Mouse (Mus musculus) liver, postnatal 0 days (tissue): Measurements from ENCODE around the gene Ghitm. TPM values are rescaled to one million over a fixed set of nuclear protein-coding genes. Genes with fewer than 3 reads are reported as not detected.

Experiments
- ATAC-seq: fragments of 200-750 bp; cut with Nextera tagmentation; 2 replicates; pipeline ENCODE4 v1.8.0; 2017; ENCODE audit warnings: mild to moderate bottlenecking, moderate library complexity
- DNase-seq: peaks from one replicate; pipeline ENCODE4 v3.0.0-alpha.2; 2016
- H3K27ac ChIP-seq: fragments of 300-500 bp; sonication (generic); 2 replicates; pipeline ENCODE4 v1.5.1; 2014; ENCODE audit warnings: antibody characterized with exemption, moderate library complexity, mild to moderate bottlenecking, low read depth
- H3K27me3 ChIP-seq: fragments of 300-500 bp; sonication (generic); 2 replicates; pipeline ENCODE4 v1.6.1; 2014; ENCODE audit warnings: low read length, control low read depth, mixed read lengths; ENCODE audit not compliant: insufficient read depth
- H3K36me3 ChIP-seq: fragments of 300-500 bp; sonication (generic); replicated peaks from 2 replicates; pipeline ENCODE4 v1.6.1; 2014; ENCODE audit warnings: mild to moderate bottlenecking, control low read depth, low read length, moderate library complexity, mixed read lengths; ENCODE audit not compliant: insufficient read depth
- H3K4me1 ChIP-seq: fragments of 300-500 bp; sonication (generic); 2 replicates; pipeline ENCODE4 v1.6.1; 2014; ENCODE audit warnings: antibody characterized with exemption, mild to moderate bottlenecking, control low read depth; ENCODE audit not compliant: insufficient read depth
- H3K4me2 ChIP-seq: fragments of 300-500 bp; sonication (generic); 2 replicates; pipeline ENCODE4 v1.6.1; 2014; ENCODE audit warnings: low read depth, mild to moderate bottlenecking, low read length, moderate library complexity, mixed read lengths
- H3K4me3 ChIP-seq: fragments of 300-500 bp; sonication (generic); 2 replicates; pipeline ENCODE4 v1.5.1; 2014; ENCODE audit warnings: low read depth, low read length
- H3K9ac ChIP-seq: fragments of 300-500 bp; sonication (generic); replicated peaks from 2 replicates; pipeline ENCODE4 v1.6.1; 2014; ENCODE audit warnings: mild to moderate bottlenecking, moderate library complexity
- H3K9me3 ChIP-seq: fragments of 300-500 bp; sonication (generic); 2 replicates; pipeline ENCODE4 v1.6.1; 2016; ENCODE audit warnings: mild to moderate bottlenecking, control low read depth, low read length, mixed read lengths
- CTCF ChIP-seq: sonication (generic); IDR thresholded peaks from 2 replicates; pipeline ENCODE4 v1.5.1; 2016; ENCODE audit warnings: antibody characterized with exemption, low read depth
- EP300 ChIP-seq: IDR thresholded peaks from 2 replicates; pipeline ENCODE4 v1.6.1; 2016; ENCODE audit warnings: antibody characterized with exemption, low read depth, mild to moderate bottlenecking
- WGBS: fragments of 180-500 bp; shearing (Covaris S2); extraction: QIAGEN DNeasy Blood & Tissue Kit; methylation state at CpG from one replicate; pipeline ENCODE4 v1.1.7; 2014; ENCODE audit not compliant: insufficient replicate concordance; 5-methylcytosine and 5-hydroxymethylcytosine counted together
- polyA plus RNA-seq: library from polyadenylated mRNA; unstranded; fragments of >200 nt; fragmentation: Nextera tagmentation; extraction: Ambion mirVana; gene quantifications from 2 replicates; pipeline ENCODE4 v1.2.1, GENCODE M21; 2015

Gene Ghitm
- polyA plus RNA-seq, 1 experiment from 2014 or later: 210 TPM

DNA sequence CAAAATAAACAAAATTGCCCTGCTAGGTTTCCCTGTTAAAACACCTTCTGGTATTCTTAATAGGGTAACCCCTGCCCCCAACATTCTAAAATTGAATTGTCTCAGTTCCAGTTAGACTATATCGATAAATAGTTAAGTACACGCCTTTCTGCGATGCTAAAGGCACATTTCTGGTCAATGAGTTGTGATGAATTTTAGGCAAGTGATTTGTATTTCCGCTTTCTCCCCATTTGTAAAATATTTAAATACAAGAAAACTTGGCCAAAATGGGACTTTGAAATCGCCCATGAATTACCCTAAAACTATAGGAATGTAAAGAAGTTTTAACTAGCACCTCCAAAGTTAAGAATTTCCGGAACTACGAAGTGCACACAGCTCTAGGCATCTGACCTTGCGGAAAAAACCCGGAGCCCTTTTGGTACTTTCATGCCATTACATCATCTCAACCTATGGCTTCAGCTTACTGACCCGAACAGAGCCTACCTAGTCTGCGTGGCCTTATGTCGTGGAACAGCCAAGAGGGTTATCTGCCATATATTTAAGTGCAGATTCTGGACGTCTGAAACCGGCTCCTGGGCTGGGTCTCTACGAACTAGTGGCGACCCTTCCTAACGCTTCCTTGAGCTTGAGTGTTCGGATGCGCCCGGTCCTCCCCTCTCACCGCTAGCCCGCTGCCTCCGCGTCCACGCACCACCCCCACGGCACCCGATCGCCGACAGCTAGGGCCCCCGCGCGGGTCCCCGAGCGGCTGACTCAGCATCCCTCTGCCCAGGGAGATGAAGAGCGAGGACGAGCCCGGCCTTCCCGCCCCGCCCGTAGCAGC lies 557 bp downstream of the Ghitm start:
- no peak for TF ChIP-seq EP300
- no peak for TF ChIP-seq CTCF
- peak overlapping the region; percentile 82 for H3K9ac ChIP-seq
- H3K9me3 ChIP-seq: no peaks in the 10 kb centered on the region
- peak; percentile 52 for ATAC-seq
- H3K27me3 ChIP-seq: no peaks in the 10 kb centered on the region
- peaks cover 31% of the 10 kb centered on the region for H3K36me3 ChIP-seq
- no peak for DNase-seq
- peak overlapping the region; percentile 90 for H3K27ac ChIP-seq
- H3K4me3 ChIP-seq: peak overlapping the region; percentile 83
- H3K4me2 ChIP-seq: peak overlapping the region; percentile 75
- peaks cover 4% of the 10 kb centered on the region for H3K4me1 ChIP-seq
- 2% methylated on average over 40 of the region's 40 CpGs for WGBS

DNA sequence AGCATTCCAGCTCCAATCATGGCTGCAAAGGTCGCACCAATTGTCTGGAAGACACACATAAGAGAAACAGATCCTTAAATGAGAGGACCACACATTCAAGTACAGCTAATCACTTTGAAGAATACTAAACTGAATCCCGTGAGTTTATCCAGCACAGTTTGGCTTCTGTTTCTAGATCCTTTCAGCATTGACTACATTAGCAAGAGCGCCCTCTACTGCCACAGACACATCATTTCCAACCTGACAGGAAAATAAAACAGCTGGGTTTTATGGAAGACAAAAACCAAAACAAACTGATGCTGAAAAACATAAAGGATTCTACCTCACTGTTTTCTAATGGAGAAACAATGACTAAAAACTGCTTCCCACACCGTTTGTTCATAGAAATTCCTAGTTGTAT lies 7.4 kb downstream of the Ghitm start:
- no peak for ATAC-seq
- H3K36me3 ChIP-seq: peaks cover 68% of the 10 kb centered on the region
- no peaks in the 10 kb centered on the region for H3K4me1 ChIP-seq
- peak; percentile 44 for DNase-seq
- no peak overlapping the region for H3K27ac ChIP-seq
- no peaks in the 10 kb centered on the region for H3K27me3 ChIP-seq
- 51% methylated on average over 4 of the region's 4 CpGs for WGBS
- no peaks in the 10 kb centered on the region for H3K9me3 ChIP-seq
- peak; percentile 74 for TF ChIP-seq CTCF
- TF ChIP-seq EP300: no peak
- H3K4me3 ChIP-seq: no peak overlapping the region
- H3K9ac ChIP-seq: no peak overlapping the region
- H3K4me2 ChIP-seq: no peak overlapping the region

DNA sequence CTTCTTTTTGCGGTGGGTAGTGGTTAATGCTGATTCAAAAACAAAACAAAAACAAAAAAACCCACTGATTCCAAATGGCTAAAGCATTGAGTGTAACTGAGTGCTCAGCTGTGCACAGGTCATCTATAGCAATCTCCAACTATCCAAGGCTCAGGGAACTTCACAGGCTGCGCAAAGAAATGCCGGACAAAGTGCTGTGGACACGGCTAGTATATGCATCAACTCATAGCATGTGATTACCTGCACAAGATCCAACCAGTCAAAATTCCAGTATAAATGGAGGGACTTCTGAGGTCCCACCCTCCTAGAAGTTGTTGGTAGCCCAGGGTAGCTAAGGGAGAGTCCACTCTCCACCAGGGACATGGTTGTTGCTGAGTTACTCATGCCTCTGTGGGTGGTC lies 15.8 kb downstream of the Ghitm start:
- DNase-seq: no peak
- TF ChIP-seq EP300 (no peak), CTCF (no peak)
- no peak overlapping the region for H3K9ac ChIP-seq

DNA sequence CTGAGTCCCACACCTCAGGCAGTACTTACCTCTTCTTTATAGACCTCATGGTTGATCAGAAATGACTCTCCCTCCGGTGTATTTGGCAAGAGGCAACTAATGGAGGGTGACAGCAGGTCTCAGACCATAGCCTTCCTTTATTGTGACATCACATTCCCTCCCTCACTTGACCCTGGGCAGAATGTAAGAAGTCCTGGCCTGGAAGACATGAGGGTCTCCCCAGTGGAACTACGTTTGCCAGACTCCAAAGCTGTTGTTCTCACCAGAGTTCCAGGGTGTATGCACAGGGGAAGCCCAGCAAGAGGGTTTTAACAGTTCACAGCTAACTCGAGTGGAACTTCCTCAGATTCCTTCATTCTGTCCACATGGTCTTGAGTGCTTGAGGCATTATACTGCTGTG lies 21.1 kb downstream of the Ghitm start, which contains the start of gene 2610528A11Rik:
TSS of gene 2610528A11Rik (minus strand) at position 101 of the 400 bp plus-strand sequence.
- 0 out of 2 replicates have a peak, but pooled peaks cover 4% of the 10 kb centered on the region for H3K36me3 ChIP-seq
- H3K4me2 ChIP-seq: no peak within 1 kb of the TSS
- H3K9ac ChIP-seq: no peak within 1 kb of the TSS
- no peak for ATAC-seq
- DNase-seq: no peak
- no peaks in the 10 kb centered on the region for H3K9me3 ChIP-seq
- no peak within 1 kb of the TSS for H3K4me3 ChIP-seq
- WGBS: 53% methylated on average over 3 of the region's 3 CpGs
- H3K4me1 ChIP-seq: no peaks in the 10 kb centered on the region
- H3K27me3 ChIP-seq: no peaks in the 10 kb centered on the region
- H3K27ac ChIP-seq: no peak within 1 kb of the TSS
- no peak for TF ChIP-seq EP300
- TF ChIP-seq CTCF: no peak

More for the DNA sequence above, 15.8 kb downstream of the Ghitm start:
- no peak for ATAC-seq
- Histone ChIP-seq H3K9me3 (no peaks in the 10 kb centered on the region), H3K36me3 (peaks cover 28% of the 10 kb centered on the region), H3K4me2 (no peak overlapping the region), H3K27ac (no peak overlapping the region), H3K27me3 (no peaks in the 10 kb centered on the region), H3K4me3 (no peak overlapping the region), H3K4me1 (no peaks in the 10 kb centered on the region)
- 87% methylated on average over 4 of the region's 4 CpGs for WGBS

DNA sequence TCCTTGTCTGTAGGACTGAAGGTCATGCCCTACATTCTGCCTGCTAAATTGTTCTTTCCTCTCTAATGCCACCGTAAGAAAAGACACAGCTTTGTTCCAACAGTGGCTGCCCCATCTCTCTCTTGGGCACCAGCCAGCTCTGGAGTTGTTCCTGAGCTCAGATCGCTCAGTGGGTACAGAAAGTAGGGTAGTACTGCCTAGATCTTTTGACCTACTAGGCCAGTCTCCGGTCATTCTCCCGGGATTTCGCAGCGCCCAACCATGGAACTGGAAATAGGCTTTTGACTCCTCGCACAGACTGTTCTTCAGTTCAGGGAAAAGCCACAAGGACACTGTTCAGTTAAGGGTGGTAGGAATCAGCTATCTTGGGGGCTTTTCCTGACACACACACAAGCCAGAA lies 22.1 kb downstream of the Ghitm start:
- no peak overlapping the region for H3K4me3 ChIP-seq
- no peaks in the 10 kb centered on the region for H3K4me1 ChIP-seq
- no peak overlapping the region for H3K9ac ChIP-seq
- no peak overlapping the region for H3K4me2 ChIP-seq
- no peak for DNase-seq
- no peak for TF ChIP-seq CTCF
- no peak for TF ChIP-seq EP300
- H3K27ac ChIP-seq: no peak overlapping the region
- no peak for ATAC-seq
- H3K27me3 ChIP-seq: no peaks in the 10 kb centered on the region
- WGBS: 78% methylated on average over 7 of the region's 7 CpGs
- H3K9me3 ChIP-seq: no peaks in the 10 kb centered on the region
- H3K36me3 ChIP-seq: no peaks in the 10 kb centered on the region

DNA sequence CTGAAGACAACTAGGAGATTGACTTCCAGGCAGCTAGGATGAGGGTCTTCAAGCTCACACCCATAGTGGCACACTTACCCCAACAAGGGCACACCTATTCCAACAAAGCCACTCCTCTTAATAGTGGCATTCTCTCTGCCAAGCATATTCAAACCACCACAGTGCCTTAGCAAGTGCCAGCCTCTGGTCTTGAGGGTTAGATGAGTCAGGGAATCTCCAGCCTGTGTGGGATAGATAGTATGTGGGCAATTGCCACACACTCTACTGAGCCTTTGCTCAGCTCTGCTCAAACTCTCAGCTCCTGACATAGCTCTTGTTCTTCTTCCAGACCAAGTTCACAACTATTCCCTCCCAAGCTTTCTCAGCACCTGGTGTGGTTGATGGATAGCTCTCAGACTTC lies 23.7 kb downstream of the Ghitm start:
- Histone ChIP-seq H3K9ac (no peak overlapping the region), H3K27ac (no peak overlapping the region), H3K27me3 (no peaks in the 10 kb centered on the region), H3K4me3 (no peak overlapping the region), H3K4me1 (no peaks in the 10 kb centered on the region), H3K4me2 (no peak overlapping the region), H3K36me3 (no peaks in the 10 kb centered on the region), H3K9me3 (no peaks in the 10 kb centered on the region)
- no peak for TF ChIP-seq EP300
- TF ChIP-seq CTCF: no peak
- DNase-seq: no peak
- no peak for ATAC-seq
